Mouse (Mus musculus) ovary, adult 18-20 months (tissue): ENCODE measurements around the gene Gm20662.

ENCODE experiments used
- DNase-seq: peaks from one replicate; pipeline ENCODE4 v3.0.0; 2022; ENCODE audit warnings: low spot score, mixed read lengths

Gene Gm20662

GRCm38 (mm10) chr9:108085261-108085660, 89.1 kb downstream of the Gm20662 start:
- DNase-seq = no peak

- DNase-seq = no peak
These were observed 94.5 kb downstream of the Gm20662 start for GRCm38 (mm10) chr9:108090611-108091120.

- no peak for DNase-seq
These were observed 97.4 kb downstream of the Gm20662 start for GRCm38 (mm10) chr9:108093586-108093985.

- DNase-seq = peak; percentile 91
These were observed 98.2 kb downstream of the Gm20662 start, which contains the start of gene Apeh for GRCm38 (mm10) chr9:108094184-108094941. Gene Apeh (minus strand): TSS chr9:108094606.
